Mouse (Mus musculus) right cerebral cortex, postnatal 25 days (tissue): Measurements from ENCODE around the gene Cdk14.

Source experiments
- DNase-seq: peaks from one replicate; pipeline ENCODE4 v3.0.0; 2022

Gene Cdk14

DNA sequence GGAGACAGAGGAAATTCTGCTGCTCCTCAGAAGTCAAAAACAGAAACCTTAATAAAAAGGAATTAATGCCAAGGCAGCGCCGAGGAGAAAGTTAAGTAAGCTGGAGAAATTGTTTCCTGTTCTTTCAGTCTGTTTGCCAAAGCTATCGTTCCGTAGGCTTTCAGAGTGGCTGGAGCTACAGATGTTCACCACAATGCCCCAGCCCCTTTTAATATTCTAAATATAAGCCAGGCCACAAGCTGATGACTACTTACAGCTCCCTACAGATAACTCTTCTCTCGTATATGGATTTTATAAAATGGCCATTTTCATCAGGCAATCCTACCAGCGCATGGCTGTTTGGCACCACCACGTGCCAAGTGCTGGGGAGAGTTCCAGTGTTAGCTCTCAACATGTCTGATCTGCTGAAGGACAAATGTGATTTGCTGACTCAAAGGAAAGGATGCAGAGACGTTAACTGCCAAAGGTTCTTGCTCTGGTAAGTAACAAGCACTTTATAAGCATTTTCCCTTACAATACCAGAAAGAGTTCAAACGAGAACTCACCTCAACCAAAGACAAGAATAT lies 106.8 kb downstream of the Cdk14 start:
- DNase-seq = no peak

DNA sequence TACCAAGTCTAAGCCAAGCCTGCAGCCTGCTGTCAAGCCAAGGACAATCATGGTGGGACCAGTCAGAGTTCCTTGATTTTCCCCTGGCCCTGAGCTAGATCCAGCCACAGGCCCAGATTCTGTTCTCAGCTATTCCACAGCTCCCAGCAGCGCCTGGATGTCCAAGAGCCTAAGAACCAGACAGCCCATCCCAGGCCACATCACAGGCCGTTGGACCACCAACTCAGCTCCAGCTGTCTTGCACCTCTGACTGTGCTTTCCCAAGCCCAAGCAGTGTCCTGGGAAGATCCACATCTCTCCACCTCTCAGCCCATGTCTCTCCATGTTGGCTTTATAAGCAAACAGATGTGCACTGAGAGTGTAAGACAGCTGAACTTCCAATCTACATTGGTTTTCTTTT lies 114.8 kb downstream of the Cdk14 start:
- DNase-seq = no peak

DNA sequence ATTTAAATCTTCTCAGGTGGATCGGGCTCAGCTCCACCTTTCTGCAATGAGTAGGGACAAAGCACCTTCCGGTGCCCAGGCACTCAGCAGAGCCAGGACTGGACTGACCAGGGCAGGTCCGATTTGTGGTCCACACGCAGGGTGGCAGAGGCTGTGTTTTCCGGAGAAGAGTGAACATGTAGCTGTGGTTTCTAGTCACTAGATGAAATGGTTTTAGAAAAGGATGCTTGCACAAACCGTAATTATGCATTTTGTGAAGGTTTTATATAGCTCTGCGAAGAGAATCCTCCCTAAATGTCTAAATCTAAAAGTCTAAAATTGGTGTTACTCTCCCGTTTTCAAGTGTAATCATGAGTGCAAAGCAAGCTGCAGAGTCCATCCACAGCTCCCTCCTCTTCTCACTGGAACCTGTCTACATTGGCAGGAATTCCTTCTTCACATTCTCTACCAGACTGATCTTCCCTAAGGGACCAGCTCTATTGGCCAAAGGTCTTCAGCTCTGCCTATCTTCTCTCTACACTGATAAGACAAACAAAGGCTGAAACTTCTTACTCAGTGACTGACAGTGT lies 116.9 kb downstream of the Cdk14 start:
- DNase-seq = peak; percentile 20

DNA sequence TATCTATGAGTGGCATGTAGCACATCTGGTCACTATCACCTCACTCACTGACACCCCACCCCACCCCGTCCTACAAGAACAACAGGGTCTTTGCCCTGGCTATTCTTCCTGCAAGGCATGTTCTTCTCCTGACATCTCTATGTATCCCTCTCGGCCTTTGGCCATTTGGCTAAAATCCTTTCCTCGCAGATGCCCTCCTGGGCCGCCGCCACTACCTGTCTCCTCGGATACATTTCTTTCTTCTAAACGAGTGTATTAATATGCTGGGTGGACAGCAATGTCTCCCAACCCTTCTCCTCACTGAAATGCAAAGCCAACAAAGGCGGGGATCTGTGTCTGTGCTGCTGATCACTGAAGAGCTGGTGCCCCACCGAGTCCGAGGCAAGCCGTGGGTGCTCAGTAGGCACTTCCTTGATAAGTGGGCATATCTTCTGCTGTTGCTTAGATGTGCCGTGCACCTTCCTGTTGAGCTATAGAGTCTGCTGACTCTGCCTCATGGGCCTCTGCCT lies 118.5 kb downstream of the Cdk14 start:
- DNase-seq = no peak

DNA sequence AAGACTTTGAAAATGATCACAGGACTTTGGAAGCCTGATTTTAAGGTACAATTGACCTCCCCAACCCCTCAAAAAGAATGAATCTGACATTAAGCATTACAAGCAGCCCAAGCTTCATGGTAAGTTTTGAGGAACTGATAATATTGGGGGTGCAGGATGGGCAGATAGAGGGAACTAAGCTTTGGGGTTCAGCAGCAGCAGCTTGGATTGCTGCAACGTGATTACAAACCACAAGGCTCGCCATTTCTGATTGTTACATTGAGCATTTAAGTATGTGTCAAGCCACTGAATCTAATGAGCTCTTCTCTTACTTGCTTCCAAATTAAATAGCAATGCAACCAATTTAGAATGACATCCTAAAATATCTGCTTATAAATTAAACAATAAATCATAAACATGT lies 119.1 kb downstream of the Cdk14 start:
- DNase-seq = no peak

DNA sequence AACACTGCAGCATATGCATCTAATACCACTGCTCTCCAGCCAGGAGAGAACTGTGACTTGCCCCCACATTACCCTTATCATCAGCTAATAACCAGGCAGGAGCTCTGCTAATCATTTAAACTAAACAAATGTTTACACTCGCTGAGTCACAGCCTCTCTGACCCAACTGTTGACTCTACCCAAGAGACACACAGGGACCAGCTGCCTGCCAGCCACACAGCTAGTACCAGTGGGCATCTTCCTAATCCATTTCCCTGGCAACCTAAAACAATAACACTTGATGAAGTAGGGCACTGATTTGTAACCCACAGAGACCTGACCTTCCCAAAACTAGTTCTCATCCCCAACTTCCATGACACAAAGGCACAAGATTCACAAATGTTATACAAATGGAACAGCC lies 119.8 kb downstream of the Cdk14 start:
- no peak for DNase-seq

DNA sequence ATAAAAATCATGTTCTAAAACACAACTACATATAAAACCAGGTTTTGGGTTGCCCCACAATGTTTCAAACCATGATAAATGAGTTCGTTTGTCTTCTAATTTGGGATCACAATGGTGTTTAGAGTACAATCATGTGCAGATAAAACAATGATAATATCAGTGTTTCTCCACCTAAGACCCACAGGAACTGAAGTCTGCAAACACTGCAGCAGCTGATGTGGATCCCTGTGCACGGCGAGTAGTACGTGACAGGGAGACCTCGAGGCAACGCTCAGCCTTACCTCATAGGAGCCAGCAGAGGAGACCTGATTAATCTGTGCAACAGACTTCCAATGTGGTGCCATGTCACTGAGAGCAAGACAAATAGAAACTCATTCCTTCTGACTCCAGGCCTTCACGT lies 122.9 kb downstream of the Cdk14 start:
- DNase-seq = no peak

DNA sequence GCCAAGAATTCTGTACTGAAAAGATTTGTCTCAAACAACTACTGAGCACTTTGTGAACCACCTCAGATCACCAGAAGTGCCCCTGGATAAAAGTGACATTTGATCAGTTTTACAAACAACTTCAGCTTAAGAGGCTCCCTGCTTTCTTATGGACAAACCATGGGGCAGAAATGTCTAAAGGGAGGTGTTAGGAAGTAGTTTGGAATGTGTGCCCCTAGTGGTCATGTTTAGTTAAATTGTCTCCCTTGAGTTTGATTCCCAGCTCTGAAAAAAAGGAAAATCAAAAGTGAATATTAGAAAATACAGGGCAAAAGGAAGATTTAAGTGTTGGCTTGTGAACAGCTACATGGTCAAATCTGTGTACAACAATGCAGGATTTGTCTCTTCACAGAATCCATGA lies 123.3 kb downstream of the Cdk14 start:
- no peak for DNase-seq

DNA sequence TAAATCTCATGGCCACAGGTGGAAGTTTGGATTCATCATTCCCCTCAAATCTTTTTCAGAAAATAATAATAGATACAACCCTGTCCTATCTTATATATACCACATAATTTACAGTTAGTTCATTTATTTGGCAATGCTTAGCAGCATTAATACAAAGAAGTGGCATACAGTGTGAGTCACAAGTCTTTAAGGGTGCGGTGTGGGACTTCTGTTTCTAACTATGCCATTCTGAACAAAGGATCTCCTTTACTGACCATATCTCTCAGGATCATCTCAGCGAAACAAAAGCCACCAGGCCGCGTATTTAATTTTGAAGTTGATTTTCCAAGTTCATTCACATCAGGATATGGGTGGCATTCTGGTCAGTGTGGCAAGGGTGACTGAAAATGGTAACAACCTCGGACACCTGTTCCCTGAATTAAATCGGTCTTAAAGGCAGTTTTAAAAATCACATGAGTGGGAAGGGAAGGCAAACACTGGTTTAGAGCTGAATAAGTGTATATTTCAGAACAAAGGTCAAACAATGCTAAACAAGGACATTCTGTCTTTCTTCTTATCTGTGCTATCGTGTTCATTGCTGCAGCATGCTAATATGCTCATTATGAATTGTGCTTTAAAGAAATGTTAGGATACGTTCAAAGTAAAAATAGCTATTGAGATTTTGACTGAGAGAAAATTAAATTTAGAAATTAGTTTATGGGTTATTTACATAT lies 127.1 kb downstream of the Cdk14 start:
- no peak for DNase-seq

DNA sequence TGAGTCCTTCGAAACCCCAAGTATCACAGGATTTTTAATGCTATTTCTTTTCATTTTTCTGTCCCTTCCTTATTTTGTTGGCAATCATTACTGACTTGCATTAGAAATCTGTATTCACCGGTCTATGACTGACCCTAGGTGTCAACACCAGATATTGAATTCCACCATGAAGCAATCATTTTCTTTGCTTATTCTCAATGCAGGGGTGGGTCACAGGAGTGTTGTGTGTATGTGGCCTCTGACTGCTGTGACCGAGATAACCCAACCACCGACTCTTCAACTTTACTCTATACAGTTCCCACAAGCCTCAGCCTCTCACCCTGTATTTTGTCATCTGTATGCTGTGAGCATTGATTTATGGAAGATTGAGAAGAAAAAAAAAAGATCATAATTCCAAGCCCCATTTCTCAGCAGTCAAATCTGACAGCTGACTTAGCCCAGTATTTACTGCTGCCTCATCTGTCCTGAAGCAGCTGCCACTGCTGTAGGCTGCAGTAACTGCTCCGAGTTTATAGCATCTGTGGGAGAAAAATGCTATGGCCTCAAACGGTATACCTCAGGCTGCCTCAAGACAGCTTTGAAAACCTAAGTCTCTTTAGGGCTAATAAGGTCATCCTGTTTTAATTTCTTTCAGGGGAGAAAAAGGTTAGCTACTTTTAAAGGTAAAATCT lies 128.7 kb downstream of the Cdk14 start:
- no peak for DNase-seq

DNA sequence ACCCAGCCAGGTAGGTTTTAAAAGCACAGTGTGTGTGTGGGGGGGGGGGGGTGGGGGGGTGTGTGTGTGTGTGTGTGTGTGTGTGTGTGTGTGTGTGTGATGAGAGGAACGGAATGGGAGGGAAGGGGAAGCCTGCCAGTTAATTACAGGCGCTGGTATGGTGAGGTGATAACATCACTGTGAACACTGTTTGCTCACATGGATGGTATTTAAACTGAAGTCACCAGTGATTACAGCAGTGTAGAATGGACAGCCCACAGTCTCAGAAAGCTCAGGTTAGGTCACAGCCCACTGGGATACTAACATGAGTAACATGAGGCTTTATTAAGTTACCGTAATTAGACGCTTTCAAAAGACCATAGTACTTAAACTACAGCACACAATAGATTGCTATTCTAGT lies 129.4 kb downstream of the Cdk14 start:
- DNase-seq = no peak

DNA sequence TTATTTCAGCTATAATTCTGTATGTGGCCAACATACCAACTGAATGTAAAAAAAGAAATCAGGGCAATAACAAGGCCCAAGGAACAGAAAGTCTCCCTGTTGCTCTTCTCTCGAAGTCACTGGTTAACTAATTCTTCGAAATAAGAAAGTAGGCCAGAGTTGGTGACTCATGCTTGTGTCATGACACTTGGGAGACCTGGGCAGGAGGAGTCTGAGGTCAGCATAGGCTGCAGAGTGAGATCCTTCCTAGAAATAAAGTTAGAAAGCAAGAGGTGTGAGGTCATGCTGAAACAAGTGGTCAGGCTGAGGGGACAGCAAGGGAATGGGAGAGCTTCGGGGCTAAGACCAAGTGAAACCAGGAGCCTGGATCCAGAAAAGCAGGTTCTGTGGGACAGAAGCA lies 134.2 kb downstream of the Cdk14 start:
- no peak for DNase-seq

DNA sequence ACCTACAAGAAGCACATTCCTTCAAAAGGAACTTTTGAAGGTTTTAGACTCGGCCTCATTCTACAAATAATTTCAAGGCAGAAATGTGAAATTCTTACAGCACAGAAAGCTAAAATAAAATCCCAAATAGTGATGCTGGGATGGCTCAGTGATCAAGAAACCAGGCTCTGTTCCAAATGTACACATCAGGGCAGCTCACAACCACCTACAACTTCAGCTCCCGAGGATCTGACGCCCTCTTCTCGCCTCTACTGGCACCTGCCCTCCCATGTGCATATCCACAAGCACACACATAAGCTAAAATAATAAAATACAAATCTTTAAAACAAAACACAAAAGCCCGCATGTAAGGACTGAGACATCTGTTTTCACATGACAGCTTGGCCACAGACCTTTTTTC lies 135.6 kb downstream of the Cdk14 start:
- DNase-seq = no peak

DNA sequence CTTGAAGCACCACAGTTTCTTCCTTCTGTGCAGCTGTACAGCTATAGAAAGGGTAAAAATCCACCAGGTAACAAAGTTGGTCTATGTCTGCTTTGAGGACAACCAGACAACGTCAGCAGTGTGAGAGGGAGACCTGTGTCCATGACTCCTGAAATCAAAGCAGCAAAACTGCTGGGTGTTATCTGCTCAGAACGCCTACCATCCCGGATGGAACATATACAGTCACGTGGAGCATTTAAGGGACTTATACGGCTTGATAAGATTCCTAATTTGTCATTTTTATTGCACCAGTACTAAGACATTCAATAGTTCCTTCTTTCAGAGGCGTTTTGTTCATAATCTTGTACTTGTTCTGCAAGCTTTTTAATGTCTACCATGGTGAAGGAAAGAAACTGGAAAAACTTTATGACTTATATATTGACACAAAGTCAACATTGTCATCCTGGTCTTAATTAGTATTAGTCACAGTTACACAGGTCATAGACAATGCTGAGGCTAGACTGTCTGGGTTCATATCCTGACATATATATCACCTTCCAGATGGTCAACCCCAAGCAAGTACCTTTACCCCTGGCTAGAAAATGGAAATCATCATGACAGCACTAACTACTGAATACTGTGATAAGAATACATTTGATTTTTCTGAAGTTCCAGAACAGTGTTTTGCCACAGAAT lies 136.2 kb downstream of the Cdk14 start:
- DNase-seq = no peak

DNA sequence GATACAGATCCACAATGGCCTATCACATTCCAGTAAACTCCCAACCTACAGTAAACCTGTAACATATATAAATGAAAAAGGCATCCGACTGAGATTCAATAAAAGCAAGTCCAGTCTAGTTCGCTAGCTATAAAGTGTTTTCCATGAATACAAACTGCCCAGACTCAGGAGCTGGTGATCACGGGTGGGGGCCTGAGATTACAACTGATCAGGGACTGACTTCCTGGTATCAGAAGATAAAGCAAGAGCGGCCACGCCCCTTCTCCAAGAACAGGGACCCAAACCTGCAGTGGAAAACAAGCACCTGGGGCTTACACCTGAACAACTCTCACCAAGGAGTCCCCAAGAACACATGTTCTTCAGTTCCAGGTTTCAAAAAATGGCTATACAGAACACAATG lies 137.7 kb downstream of the Cdk14 start:
- no peak for DNase-seq

DNA sequence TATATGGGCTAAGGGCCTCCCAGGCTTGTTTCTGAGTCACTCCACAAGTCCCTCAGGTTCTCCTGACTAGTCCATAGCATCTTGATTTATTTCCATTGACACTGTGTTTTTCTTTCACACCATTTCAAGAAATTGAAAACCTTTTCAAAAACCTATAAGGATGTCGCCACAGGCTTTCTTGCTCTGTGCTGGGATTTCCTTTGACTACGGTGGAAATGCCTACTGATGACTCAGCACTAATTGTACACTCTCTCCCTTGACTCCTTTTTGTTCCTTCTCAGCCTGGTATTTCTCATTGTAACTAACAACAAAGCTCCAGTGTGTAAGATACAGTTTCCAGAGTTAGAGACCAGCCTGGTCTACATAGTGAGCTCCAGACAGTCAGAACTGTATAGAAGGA lies 144.8 kb downstream of the Cdk14 start:
- DNase-seq = no peak

DNA sequence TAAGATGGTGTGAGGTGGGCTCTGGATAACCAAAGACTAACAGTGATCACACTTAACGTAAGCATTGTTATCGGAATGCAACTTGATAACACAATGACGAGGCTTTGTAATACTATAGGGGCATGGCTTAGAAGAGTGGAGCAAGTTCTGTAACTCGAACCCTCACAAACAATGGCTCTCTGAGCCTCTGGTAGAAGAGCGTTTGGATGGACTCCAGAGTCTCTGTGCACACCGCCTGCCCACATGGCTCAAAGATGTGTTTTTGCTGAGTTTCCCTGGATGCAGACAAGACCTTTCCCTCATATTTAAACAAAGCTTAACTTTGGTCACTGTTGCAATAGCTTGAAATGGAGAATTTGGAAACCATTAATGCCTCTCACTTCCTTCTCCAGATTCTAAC lies 145.8 kb downstream of the Cdk14 start:
- DNase-seq = no peak

DNA sequence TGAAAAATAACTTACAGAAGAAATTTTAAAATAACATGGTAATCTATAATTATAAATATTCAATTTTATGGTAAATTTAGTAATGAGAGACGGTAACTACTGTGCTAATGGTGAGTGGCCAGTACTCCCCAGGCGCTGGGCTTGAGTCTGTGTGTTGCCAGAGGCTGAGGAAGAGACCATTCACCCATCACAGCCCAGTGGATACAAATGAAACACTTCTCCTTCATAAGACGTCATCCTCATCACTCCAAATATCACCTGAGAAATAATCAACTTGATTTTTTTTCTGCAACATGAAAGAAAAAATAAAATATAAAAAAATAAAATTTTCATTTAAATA lies 153.4 kb downstream of the Cdk14 start:
- no peak for DNase-seq

DNA sequence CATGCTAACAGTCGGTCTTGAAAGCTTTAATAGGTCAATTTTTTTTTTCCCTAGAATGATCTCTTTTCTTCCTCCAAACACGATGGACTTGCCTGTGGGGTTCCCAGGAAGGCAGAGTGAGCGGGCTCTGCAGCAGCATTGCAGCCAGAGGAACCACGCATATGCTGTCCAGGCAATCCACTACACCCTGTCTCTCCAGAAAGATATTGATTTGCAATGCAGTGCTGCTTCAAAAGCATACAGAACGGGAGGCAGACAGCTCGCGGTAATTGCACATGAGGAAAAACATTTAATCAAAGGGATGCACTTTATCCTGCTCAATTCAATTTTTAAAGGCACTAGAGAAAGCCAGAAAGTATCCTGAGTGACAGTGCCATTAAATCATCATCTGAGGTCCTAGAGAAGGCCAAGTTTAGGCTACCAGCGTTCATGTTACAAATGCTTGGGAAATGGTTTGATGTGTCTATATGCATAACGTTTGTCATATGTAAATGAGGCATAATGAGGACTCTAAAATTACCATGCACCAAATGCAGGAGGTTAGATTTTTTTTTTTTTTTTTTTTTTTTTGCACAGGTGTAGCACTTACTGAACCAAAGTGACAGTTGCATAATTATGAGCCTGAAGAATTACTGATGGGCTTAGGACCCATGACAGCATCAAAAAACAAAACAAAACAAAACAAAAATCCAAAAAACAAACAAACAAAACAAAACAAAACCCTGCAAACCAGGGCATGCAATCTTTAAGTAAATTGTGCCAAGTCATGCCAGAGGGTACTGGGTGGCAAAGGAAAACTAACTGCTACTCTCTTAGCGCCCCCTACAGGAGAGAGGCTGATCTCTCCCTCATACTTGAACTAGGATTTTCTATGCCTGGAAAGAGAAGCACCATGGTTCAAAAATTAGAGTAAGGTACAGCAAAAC lies 154.0 kb downstream of the Cdk14 start:
- DNase-seq = peak; percentile 64

DNA sequence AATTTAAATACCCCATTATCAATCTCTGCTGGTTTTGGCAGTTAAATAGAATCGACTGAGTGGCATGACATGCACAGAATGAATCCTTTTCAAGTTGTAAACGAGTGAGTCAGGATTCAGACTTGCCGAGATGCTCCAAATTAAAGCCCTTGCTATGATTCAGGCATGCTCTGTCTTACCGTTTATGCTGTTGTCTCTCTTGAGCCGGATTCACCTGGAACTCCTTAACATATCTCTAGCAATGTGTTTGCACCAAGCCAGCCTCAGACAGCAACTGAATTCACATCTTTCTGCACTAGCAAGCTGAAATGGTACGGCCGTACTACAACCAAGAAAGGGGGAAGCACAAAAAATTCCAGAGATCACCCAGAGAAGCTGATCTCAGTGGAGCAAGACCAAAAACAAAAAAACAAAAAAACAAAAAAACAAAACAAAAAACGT lies 154.7 kb downstream of the Cdk14 start:
- DNase-seq = peak; percentile 55

DNA sequence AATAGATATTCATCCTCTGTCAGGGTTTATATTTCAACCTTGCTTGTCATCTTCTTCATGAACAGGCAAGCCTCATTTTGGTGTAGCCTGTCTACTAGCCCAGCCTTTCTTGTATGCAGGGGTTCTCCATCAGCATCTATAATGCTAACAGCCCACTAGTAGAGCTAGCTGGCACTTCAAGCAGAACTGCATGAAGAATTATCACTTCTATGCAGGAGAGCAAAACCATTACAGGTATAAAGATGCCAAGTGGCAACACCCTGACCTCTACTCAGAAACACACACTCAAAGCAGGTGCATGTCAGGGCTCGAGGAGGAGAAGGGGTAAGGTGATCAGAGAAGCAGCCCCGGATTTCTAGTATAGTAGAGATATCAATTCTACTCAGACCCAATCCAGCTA lies 155.4 kb downstream of the Cdk14 start:
- DNase-seq = peak; percentile 45

DNA sequence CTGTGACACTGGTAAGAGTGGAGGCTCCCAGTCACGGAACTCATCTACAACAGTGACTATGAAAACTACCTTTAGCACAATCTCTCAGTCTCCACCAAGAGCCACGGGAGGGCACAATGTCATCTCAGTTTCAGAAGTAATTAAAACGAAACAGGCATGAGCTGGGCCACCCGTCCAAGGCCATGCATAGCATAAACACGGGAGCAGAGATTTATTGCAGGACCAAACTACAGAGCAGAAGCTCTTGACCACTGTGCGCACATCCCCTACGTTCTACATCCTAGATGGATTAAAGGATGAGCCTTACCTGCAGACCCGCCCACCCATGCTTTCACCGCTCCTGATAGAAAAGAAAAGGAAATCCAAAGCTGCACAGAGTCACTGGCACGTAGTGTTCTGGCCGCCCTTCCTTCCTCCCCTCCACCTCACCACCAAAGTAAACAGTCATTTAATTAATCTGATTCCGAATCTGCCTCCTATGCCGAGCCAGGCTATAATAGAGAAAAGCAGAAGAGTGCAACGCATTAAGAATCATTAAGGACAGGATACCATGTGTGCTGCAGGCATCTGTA lies 158.3 kb downstream of the Cdk14 start:
- DNase-seq = no peak
